Mouse (Mus musculus) heart, adult 8-10 months (tissue): ENCODE measurements at regions not wholly inside any gene's neighbourhood (a gene's known extent, or its start where the extent isn't known, plus 50 kb on each side); places are given as distances from the start of the nearest gene placed in this dataset.
A peak's percentile ranks its signal among the peaks of the same experiment; 100 is the strongest.
"Not testable (repeated sequence)": the region's sequence is repeated elsewhere in the genome, so short reads cannot be mapped to it uniquely, and the experiment has no call there.

Experiments used
- DNase-seq: peaks from one replicate; pipeline ENCODE4 v3.0.0; 2022; ENCODE audit warnings: low spot score

- no peak for DNase-seq
Observed at GRCm38 (mm10) chr3:20892916-20893430, 526.0 kb upstream of the Agtr1b start.

GRCm38 (mm10) chr3:20864241-20864640, 497.3 kb upstream of the Agtr1b start:
- DNase-seq = no peak

GRCm38 (mm10) chr3:20831038-20831437, 464.1 kb upstream of the Agtr1b start:
- DNase-seq = no peak

GRCm38 (mm10) chr3:20829391-20829790, 462.4 kb upstream of the Agtr1b start:
- DNase-seq = peak; percentile 7

GRCm38 (mm10) chr3:20828811-20829210, 461.8 kb upstream of the Agtr1b start:
- no peak for DNase-seq

GRCm38 (mm10) chr3:20825661-20826334, 458.8 kb upstream of the Agtr1b start:
- no peak for DNase-seq

- DNase-seq = peak; percentile 45
Observed at GRCm38 (mm10) chr3:20822226-20822625, 455.2 kb upstream of the Agtr1b start.

- DNase-seq = no peak
Observed at GRCm38 (mm10) chr3:20821712-20822111, 454.7 kb upstream of the Agtr1b start.

- no peak for DNase-seq
Observed at GRCm38 (mm10) chr3:20820047-20820446, 453.1 kb upstream of the Agtr1b start.

GRCm38 (mm10) chr3:20819586-20819985, 452.6 kb upstream of the Agtr1b start:
- DNase-seq = no peak

- DNase-seq = no peak
Observed at GRCm38 (mm10) chr3:20816613-20817012, 449.6 kb upstream of the Agtr1b start.

GRCm38 (mm10) chr3:20794256-20794655, 427.3 kb upstream of the Agtr1b start:
- DNase-seq = peak; percentile 44

- DNase-seq = peak; percentile 76
Observed at GRCm38 (mm10) chr3:20792503-20792902, 425.5 kb upstream of the Agtr1b start.

GRCm38 (mm10) chr3:20777883-20778282, 410.9 kb upstream of the Agtr1b start:
- DNase-seq = no peak

GRCm38 (mm10) chr3:20776964-20777304, 410.0 kb upstream of the Agtr1b start:
- DNase-seq = no peak

GRCm38 (mm10) chr3:20776128-20776963, 409.4 kb upstream of the Agtr1b start:
- DNase-seq = no peak

GRCm38 (mm10) chr3:20734302-20734701, 367.3 kb upstream of the Agtr1b start:
- DNase-seq = no peak

GRCm38 (mm10) chr3:20732005-20732404, 365.0 kb upstream of the Agtr1b start:
- DNase-seq = no peak

GRCm38 (mm10) chr3:20730481-20730880, 363.5 kb upstream of the Agtr1b start:
- no peak for DNase-seq

GRCm38 (mm10) chr3:20729776-20730175, 362.8 kb upstream of the Agtr1b start:
- not testable (repeated sequence) for DNase-seq

- no peak for DNase-seq
Observed at GRCm38 (mm10) chr3:20714671-20715070, 347.7 kb upstream of the Agtr1b start.

- DNase-seq = no peak
Observed at GRCm38 (mm10) chr3:20709661-20710060, 342.7 kb upstream of the Agtr1b start.

- DNase-seq = no peak
Observed at GRCm38 (mm10) chr3:20695322-20695859, 328.4 kb upstream of the Agtr1b start.
